Mouse (Mus musculus) liver, adult 2 months (tissue): Measurements from ENCODE around the gene Med24.

Experiments used
- CTCF ChIP-seq: fragments of 200-500 bp; IDR thresholded peaks from 2 replicates; pipeline ENCODE4 v1.5.1; 2011; ENCODE audit warnings: low read depth, low read length, control low read depth
- POLR2A ChIP-seq: fragments of 200-500 bp; IDR thresholded peaks from 2 replicates; pipeline ENCODE4 v1.6.1; 2011; ENCODE audit warnings: low read length, control low read depth; ENCODE audit not compliant: insufficient read depth; ENCODE audit errors: extremely low read depth

DNA sequence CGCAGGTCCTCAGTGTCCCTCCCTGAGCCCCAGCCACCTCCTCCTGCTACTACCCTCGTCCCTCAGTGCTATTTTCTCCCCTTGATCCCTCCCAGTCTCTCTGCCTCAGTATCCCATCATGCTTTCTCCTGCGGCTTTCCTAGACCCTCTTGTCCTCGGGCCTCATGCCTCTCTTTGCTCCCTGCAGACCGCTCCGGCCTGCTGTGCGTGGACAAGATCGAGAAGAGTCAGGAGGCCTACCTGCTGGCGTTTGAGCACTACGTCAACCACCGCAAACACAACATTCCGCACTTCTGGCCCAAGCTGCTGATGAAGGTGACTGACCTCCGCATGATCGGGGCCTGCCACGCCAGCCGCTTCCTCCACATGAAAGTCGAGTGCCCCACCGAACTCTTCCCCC lies 34.9 kb upstream of the Med24 start:
- no peak for TF ChIP-seq CTCF
- no peak for TF ChIP-seq POLR2A
